Mouse (Mus musculus): ENCODE results near the gene Crabp2. TPM values are rescaled to one million over a fixed set of nuclear protein-coding genes. Genes with fewer than 3 reads are reported as not detected.
"Not testable (repeated sequence)": the region's sequence is repeated elsewhere in the genome, so short reads cannot be mapped to it uniquely, and the experiment has no call there.

The Crabp2 gene
- 1 to 10 TPM; 4.9 to 6.5 (median 5.9) TPM for total RNA-seq (2022)

DNA sequence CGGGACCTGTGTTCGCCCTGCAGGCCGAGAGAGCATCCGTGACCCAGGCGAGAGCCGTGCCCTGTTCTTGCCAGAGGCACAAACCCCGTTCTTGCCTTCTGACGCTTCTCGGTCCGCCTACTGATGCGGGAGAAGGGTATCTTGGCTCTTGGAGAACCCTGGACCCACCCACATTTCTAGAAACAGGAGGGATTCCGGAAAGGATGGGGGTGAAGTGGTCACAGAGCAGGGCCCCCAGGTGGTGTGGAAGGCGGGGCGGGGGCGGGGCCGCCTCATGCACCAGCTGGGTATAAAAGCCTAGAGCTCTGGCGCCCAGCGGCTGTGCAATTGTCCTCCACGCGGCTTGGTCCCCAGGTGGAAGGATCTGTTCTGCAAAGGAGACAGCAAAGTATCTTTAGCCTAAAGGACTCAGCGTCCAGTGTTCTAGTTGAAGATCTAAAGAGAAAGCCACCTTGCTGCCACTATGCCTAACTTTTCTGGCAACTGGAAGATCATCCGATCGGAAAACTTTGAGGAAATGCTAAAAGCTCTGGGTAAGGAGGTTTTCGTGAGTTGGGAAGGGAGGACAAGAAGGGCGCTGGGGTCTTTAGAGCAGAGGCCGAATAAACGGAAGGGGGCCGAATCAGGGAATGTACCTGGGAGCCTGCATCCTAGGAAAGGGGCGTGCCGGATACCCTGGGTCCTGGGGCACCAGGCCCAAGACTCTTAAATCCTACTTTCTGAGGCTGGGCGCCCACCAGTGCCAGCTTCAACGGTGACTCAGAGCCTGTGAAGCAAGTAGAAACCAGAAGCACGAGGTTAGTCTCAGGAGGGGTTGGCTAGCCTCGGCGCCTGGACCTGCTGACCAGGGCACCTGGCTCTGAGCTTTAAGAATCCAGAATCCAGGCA is at the start of gene Crabp2:
Gene Crabp2 (plus strand): TSS at position 289 of the 888 bp plus-strand sequence.
- DNase-seq (ENCODE audit: low spot score in 2 of 2) = no peak

DNA sequence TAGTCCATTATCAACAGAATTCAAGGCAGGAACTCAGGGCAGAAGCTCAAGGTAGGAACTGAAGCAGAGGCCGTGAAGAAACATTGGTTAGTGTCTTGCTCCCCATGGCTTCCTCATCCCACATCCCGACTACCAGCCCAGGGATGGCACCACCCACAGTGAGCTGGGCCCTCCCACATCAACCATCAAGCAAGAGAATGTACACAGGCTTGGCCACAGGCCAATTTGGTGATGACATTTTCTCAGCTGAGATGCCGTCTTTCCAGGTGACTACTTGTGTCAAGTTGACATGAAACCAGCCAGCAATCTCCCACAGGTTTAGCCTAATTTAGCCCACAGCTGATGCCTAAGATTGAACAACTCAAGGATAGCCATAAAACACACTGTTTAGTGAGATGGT is 49.2 kb upstream of the Crabp2 start:
- DNase-seq (ENCODE audit: low spot score in 2 of 2) = no peak

DNA sequence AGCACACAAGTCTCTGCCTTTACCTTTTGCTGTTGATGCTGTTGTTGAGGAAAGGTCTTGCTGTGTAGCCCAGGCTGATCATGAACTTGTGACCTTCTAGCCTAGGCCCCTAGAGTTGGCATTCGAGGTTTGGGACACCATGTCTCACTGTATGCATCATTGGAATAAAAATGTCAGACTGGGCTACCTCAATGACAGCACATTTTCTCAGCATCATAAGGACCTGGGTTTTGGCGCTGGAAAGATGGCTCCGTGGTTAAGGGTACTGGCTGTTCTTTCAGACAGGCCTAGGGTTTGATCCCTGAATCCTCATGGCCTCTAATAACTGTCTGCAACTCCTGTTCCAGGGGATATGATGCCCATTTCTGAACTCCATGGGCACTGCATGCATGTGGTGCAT is 48.7 kb upstream of the Crabp2 start:
- no peak for DNase-seq (ENCODE audit: low spot score in 2 of 2)

DNA sequence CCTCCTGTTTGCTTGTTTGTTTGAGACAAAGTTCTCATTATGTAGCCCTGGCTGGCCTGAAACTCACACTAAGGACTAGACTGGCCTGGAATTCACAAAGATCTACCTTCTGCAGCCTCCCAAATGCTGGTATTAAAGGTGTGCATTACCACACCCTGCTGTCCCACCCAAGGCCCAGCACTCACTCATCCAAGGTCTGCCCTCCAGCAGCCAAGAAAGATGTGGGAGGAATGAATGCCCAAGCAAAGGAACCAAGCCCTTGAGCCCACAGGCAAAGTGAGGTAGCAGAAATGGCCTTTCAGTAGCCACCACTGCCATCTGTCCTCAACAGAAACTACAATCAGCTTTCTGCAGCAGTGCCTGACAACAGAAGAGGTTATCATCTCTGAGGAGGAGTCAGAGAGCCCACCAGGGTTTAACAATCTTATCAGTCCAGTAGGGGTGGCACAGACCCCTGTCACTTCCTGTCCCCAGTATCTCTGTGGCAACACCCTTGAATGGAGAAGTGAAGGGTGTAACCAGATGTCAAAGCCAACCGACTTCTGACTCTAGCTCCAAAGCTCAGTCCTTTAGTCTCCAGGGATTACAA is 47.3 kb upstream of the Crabp2 start:
- DNase-seq (ENCODE audit: low spot score in 2 of 2) = no peak

DNA sequence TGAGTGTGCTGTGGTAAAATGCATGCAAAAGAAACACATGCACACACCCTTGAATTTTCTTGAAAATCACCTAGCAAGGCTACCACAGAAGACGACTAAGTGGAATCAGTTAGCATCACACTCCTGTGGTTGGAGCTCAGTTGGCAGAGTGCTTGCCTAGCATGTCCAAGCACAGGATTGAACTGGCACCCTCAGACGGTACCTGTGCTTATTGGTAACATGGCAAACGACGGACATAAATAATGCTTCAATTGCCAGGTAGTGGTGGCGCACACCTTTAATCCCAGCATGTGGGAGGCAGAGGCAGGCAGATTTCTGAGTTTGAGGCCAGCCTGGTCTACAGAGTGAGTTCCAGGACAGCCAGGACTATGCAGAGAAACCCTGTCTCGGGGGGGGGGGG is 46.5 kb upstream of the Crabp2 start:
- DNase-seq (ENCODE audit: low spot score in 2 of 2) = not testable (repeated sequence)

DNA sequence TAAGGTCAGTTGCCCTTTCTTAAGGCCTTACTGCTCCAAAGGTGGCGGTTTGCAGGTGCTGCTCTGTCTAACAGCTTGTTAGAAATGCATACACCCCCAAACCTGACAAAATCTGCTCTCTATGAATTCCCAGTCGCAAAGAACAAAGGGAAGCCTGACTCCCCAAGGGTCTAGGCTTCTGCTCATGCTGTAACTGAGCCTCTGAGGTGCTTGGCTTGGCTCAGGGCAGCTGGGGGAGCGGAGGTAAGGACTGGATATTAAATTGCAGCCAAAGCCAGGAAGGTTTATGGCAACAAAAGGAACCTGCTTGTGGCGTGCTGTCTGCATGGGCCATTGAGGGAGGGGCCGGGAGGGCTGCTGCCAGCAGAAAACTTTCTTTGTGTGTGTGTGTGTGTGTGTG is 44.6 kb upstream of the Crabp2 start:
- no peak for DNase-seq (ENCODE audit: low spot score in 2 of 2)

DNA sequence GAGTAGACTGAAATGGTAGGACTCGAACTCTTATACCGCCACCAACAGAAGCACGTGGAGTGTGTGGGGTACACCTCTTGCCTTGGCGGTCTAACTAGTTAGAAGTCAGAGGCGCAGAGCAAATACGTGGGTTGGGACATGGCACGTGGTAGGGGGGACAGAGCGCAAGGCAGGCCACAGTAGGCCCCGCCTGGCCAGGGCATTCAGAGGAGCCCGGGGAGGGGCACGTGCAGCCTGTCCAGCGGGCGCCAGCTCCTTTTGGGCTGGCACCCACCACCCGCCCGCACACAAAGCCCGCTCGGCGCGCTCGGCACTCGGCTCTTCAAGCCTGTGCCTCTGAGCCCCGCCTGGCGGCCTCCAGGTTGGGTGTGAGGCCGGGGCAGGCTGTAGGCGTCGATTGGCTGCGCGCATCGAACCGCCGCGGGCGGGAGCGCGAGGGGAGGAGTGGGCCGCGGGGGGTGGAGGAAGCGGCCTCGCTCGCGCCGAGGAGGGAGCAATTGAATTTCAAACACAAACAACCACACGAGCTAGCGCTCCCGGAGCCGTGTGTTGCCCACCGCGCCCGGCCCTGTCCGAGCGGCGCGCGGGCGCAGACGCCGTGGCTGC is 42.5 kb upstream of the Crabp2 start, which contains the start of gene Hdgf:
Gene Hdgf (plus strand): TSS at position 442 of the 606 bp plus-strand sequence.
- DNase-seq (ENCODE audit: low spot score in 2 of 2) = peak; percentile 83 to 95

DNA sequence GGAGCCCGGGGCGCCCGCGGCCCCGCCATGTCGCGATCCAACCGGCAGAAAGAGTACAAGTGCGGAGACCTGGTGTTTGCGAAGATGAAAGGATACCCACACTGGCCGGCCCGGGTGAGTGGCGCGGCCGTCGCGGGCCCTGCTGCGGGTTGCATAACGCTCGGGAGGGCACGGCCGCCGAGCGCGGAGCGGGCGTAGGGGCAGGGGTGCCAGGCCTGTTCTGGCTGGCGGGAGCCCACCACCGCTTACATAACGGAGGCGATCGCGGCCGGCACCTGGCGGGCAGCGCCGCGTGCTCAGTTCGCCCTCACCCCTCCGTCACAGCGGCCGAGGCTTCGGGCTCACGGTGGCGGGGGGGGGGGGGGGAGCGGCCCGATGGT is 41.9 kb upstream of the Crabp2 start:
- peak in 1 of 2 experiments; percentile 51 for DNase-seq (ENCODE audit: low spot score in 2 of 2)

DNA sequence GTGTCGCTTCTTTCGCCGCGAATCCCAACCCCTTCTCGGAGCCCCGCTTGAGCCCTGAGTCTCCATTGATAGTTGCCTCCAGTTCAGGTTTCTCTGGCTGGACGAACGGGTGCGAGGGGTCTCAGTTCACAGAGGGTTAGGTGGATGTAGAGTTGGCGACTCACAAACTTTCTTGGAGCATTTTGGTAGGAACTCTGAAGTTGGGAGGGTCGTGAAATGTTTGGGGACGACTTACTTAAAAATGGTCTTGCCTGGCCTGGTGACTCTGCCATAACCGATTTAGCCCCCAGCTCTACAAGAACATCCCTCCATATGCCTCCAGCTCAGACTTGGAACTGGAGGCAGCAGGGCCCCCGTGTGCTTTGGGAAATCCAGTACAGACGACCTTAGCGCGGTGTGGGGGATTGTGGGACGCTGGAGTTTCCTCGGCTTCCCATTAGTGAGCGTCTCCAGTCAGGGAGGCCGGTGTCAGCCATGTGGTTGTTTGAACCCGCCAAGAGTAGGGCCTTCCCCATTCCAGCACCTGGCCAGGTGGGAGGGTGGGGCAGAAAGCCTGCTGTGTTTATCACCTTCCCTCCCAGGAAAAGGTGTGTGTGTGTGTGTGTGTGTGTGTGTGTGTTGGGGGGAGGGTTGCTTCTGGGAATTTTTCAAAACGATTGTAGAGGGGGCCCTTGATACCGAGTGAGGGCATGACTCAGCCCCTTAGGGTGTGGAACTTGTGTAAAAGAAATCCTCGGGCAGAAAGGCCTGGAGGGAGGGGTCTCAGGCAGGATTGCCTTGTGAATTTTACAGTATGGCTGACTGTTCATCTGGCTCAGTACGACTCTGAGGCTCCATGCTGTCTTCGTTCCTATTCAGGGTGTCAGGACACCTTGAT is 41.2 kb upstream of the Crabp2 start:
- DNase-seq (ENCODE audit: low spot score in 2 of 2) = no peak

DNA sequence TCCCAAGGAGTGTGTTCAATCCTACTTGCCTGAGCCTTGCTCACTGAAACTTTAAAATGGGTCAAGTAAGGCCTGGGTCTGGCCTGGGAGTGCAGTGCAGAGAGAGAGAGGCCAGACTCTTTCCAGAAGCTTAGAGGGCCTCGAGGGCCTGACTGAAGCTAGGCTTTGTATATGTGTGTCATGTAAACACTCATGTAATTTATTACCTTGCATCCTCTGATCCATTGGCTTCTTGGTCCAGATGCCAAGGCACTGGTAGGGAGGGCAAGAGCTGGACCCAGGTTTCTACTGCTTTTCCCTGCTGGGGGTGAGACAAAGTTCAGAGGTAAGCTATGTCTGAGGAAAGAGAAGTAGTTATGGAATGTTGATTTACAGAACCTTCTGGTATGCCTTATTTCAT is 40.6 kb upstream of the Crabp2 start:
- no peak for DNase-seq (ENCODE audit: low spot score in 2 of 2)

DNA sequence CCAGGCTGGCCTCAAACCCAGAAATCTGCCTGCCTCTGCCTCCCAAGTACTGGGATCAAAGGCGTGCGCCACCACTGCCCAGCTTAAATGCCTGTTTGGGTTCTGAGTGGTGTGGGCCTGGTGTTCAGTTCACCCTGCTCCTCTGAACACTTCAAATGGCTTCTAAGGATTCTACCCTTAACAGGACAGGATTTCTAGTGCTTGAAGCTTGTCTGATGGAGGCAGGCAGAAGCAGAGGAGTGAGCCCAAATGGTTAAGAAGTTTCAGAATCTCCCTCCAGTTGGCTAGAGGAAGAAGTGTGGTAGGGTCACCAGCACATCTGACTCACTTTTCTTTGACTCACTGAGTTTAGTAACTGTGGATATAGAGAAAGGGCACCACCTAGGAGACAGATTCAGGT is 39.1 kb upstream of the Crabp2 start:
- DNase-seq (ENCODE audit: low spot score in 2 of 2) = no peak

DNA sequence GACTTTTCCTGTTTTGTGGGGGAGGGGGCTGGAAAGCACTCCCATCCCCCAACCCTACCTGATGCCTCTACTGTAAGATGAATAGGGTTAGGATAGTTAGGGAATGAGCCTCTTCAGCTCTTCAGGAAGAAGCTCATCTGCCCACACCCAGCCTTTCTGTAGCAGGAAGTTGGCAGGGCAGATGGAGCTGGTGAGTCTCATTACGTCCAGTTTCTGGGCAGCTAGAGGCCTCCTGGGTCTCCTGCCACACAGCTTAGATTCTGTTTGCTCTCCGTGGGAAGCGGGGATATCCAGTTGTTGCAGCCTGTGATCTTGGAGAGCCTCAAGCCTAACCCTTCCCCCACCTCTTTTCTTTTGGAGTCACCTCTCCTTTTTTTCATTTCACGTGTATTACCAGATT is 38.6 kb upstream of the Crabp2 start:
- no peak for DNase-seq (ENCODE audit: low spot score in 2 of 2)

DNA sequence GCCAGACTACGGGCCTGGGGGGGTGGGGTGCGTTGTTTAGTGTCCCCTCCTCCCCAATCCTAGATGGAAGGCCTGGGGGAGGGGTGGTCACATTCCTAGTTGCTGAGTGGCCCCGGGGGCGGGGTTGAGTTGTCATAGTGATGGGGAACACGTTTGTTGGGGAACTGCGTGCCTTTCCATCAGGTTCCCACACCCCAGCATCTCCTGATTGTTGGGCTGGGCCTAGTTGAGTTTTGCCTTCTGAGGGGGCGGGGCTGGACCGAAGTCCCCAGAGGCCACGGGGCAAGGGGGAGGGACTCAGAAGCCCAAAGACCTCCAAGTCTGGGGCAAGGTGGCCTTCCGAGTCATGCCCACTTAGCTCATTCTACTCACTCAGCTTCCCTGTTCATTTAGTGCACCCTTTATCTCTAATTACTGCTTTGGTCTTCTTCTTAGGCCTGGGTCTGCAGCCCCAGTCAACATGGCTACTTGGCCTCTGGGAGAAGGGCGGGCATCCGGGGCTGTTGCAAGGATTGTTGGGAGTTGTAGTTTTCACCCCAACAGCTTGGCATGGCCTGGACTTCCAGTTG is 37.8 kb upstream of the Crabp2 start:
- peak in 1 of 2 experiments; percentile 67 for DNase-seq (ENCODE audit: low spot score in 2 of 2)

DNA sequence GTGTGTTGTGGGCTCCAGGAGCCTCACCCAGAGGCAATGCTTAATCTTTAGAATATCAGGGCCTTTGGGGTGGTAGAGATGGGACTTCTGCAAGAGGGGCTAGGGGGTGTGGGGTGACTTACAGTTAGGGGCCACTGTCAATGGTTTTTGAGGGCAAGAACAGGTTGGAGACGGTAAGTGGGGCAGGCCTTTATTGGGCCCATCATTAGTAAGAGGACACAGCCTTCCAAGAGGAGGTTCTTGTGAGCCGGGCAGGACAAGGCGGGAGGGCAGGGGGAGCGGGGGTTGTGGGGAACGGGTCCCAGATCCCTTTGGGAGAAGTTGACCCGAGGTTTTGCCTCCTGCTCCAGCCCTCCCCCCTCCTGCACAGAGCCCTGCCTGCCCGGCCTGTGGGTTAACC is 35.0 kb upstream of the Crabp2 start:
- DNase-seq (ENCODE audit: low spot score in 2 of 2) = no peak

DNA sequence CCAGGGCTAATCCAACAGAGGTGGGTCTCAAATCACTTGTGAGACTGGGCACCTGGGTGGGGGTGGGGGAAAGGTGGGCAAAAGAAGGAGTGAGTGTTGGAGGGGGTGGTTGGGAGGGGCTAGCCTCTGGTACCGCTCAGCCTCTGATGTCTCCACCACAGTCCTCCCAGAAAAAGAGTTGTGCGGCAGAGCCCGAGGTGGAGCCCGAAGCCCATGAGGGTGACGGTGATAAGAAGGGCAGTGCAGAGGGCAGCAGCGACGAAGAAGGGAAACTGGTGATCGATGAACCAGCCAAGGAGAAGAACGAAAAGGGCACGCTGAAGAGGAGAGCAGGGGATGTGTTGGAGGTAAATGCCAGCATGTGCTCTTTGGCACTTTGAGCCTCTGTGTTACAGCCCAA is 34.6 kb upstream of the Crabp2 start:
- no peak for DNase-seq (ENCODE audit: low spot score in 2 of 2)

DNA sequence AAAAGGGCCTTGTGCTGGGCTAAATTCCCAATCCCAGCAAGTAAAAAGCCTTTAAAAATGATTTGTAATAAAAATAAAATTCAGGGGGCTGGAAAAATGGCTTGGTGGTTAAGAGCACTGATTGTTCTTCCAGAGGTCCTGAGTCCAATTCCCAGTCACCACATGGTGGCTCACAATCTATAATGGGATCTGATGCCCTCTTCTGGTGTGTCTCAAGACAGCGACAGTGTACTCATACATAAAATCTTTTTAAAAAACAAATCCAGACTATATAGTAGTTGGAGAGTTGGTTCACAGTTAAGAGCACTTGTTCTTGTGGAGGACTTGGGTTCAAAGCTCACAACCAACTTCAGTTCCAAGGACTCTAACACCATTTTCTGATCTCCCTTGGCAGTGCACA is 31.5 kb upstream of the Crabp2 start:
- no peak for DNase-seq (ENCODE audit: low spot score in 2 of 2)

DNA sequence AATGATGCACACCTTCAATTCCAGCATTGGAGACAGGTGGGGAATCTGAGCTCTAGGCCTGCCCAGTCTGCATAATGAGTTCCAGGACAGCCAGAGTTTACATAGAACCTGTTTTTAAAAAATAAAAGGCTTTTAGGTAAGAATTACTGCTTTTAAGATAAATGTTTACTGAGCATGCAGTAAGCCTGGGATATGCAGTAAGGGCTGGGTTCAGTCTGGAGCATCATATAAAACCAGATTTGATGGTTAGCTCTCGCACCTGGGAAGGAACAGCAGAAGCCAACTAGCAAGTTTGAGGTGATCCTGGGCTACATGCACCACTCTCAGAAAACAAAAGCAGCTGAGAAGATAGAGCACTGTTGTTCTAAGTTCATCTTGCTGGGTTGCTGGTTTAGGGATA is 29.9 kb upstream of the Crabp2 start:
- no peak for DNase-seq (ENCODE audit: low spot score in 2 of 2)

DNA sequence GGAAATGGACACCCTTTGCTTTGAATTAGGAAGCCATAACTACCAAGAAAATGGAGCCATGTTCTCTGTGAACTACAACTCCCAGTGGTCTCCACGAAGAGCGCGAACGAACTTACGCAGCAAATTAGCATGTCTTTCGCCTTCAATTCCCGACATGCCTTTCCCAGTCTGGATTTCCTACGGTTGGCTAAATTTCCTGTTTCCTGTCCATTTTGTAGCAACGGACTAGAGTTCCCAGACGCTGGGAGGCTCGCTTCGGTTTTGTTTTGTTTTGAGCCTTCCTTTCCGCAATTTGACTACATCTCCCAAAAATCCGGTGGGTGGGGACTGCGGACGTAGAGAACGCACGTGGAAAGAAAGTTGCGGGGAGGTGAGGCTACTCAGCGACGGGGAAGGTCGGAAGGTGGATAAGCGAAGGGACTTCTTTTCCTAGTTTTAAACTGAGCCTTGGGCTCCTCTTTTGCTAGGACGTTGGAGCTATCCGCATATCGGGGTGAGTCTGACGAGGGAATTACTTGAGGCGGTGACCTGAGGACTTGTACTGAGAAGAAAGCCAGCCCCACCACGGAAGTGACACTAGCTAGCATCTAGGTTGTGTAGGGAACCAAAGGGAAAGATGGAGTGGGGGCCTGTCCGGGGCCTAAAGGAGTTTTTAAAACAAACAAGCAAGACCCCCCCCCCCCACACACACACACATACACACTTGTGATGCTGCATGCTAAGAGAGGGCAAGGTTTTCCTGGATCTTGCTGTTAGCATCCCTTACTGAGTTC is 28.9 kb upstream of the Crabp2 start, which contains the start of gene Mrpl24:
Gene Mrpl24 (plus strand): TSS at position 171 of the 773 bp plus-strand sequence.
- DNase-seq (ENCODE audit: low spot score in 2 of 2) = peak; percentile 67 to 90

DNA sequence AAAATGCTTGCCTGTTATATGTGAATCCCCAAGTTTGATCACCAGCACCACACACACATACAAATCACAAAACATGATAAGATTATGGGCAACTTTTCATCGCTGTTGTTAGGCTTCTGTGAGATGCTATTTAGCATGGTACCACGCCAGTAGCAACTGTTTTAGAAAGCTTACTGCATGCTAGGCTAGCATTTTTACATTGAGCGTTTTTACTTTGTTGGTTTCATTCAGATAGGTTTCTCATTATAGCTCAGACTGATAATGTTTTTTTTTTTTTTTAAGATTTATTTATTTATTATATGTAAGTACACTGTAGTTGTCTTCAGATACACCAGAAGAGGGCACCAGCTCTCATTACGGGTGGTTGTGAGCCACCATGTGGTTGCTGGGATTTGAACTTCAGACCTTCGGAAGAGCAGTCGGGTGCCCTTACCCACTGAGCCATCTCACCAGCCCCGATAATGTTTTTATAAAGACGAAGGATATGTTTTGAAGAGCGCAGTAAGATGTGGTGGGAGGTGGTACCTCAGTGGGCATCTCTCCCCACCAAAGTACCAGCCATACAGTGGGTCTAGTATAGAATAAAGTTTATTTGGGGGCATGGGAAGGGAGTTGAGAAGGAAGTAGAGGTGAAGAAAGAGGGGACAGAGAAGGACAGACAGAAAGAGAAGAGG is 28.1 kb upstream of the Crabp2 start:
- no peak for DNase-seq (ENCODE audit: low spot score in 2 of 2)

DNA sequence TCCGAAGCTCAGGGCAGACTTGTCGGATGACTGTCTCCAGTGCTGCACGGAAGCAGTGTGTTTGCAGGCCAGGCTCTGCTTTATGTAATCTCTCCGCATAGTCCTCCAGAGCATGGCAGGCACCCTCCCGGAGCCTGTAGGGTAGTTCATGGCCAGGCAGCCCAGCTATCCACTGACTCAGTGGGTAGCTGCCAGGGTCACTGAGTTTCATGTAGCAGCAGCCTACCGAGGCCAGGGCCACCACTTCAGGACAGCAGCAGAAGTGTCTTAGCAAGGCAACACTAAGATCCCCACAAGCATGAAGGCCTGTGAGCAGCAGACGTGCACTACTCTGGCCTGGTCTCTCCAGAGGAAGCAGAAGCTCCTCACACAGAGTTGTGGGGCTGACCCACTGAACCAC is 23.5 kb upstream of the Crabp2 start:
- DNase-seq (ENCODE audit: low spot score in 2 of 2) = no peak
